Mouse (Mus musculus) granulocyte monocyte progenitor cell, adult 5-6 weeks (primary cell): ENCODE measurements around the gene Tapt1. TPM values are rescaled to one million over a fixed set of nuclear protein-coding genes. Genes with fewer than 3 reads are reported as not detected.
A peak's percentile ranks its signal among the peaks of the same experiment; 100 is the strongest.

ENCODE experiments used
- ATAC-seq: replicated peaks from 2 replicates; pipeline ENCODE4 v1.8.0; 2016; ENCODE audit warnings: mild to moderate bottlenecking, moderate TSS enrichment, inconsistent platforms; ENCODE audit not compliant: poor library complexity, severe bottlenecking
- total RNA-seq, 2 experiments: library from RNA; stranded (forward) in 1 of 2; stranded (reverse) in 1 of 2; fragments of 200-712, 200-1000 nt in 1 of 2; fragments of >200 nt in 1 of 2; fragmentation: Nextera tagmentation in 1 of 2; gene quantifications; 2 replicates each; pipeline ENCODE4 v1.2.3; 2014 to 2017

Tapt1 gene
- total RNA-seq, 2 experiments from 2014 or later = 25.5 to 64.7 TPM

GRCm38 (mm10) chr5:44238201-44238600 lies 11.8 kb upstream of the Tapt1 start:
- ATAC-seq = peak; percentile 97

GRCm38 (mm10) chr5:44234606-44235005 lies 8.2 kb upstream of the Tapt1 start:
- ATAC-seq = no peak

- ATAC-seq = no peak
Observed at GRCm38 (mm10) chr5:44233933-44234332, 7.5 kb upstream of the Tapt1 start.

- no peak for ATAC-seq
Observed at GRCm38 (mm10) chr5:44228756-44229155, 2.3 kb upstream of the Tapt1 start.

- ATAC-seq = no peak
Observed at GRCm38 (mm10) chr5:44228323-44228722, 1.9 kb upstream of the Tapt1 start.

GRCm38 (mm10) chr5:44227462-44227840 lies 1.0 kb upstream of the Tapt1 start:
- ATAC-seq = no peak

- peak; percentile 9; the same call in 1 of the 2 replicates for ATAC-seq
Observed at GRCm38 (mm10) chr5:44225911-44226520, 410 bp downstream of the Tapt1 start.

- ATAC-seq = no peak
Observed at GRCm38 (mm10) chr5:44224916-44225600, 1.4 kb downstream of the Tapt1 start.

- peak; percentile 34 for ATAC-seq
Observed at GRCm38 (mm10) chr5:44224251-44224650, 2.2 kb downstream of the Tapt1 start.

GRCm38 (mm10) chr5:44223341-44223881 lies 3.0 kb downstream of the Tapt1 start:
- ATAC-seq = peak; percentile 60

GRCm38 (mm10) chr5:44220430-44220829 lies 6.0 kb downstream of the Tapt1 start:
- peak; percentile 49 for ATAC-seq

- ATAC-seq = no peak
Observed at GRCm38 (mm10) chr5:44219871-44220270, 6.6 kb downstream of the Tapt1 start.

- ATAC-seq = peak; percentile 59
Observed at GRCm38 (mm10) chr5:44218483-44218882, 7.9 kb downstream of the Tapt1 start.

- ATAC-seq = no peak
Observed at GRCm38 (mm10) chr5:44217685-44218041, 8.8 kb downstream of the Tapt1 start.

- ATAC-seq = no peak
Observed at GRCm38 (mm10) chr5:44217041-44217684, 9.3 kb downstream of the Tapt1 start.

- 0 out of 2 replicates have a peak, but pooled peaks have one; percentile 5 for ATAC-seq
Observed at GRCm38 (mm10) chr5:44215118-44215517, 11.3 kb downstream of the Tapt1 start.

- no peak for ATAC-seq
Observed at GRCm38 (mm10) chr5:44214025-44214424, 12.4 kb downstream of the Tapt1 start.

- no peak for ATAC-seq
Observed at GRCm38 (mm10) chr5:44213391-44213790, 13.0 kb downstream of the Tapt1 start.

- ATAC-seq = peak; percentile 70
Observed at GRCm38 (mm10) chr5:44211818-44212465, 14.5 kb downstream of the Tapt1 start.

- ATAC-seq = no peak
Observed at GRCm38 (mm10) chr5:44207286-44207685, 19.1 kb downstream of the Tapt1 start.

GRCm38 (mm10) chr5:44206651-44207050 lies 19.8 kb downstream of the Tapt1 start:
- ATAC-seq = no peak
